Mouse (Mus musculus) right cerebral cortex, postnatal 25 days (tissue): ENCODE measurements around the gene Jak3.
"Not testable (repeated sequence)": the region's sequence is repeated elsewhere in the genome, so short reads cannot be mapped to it uniquely, and the experiment has no call there.

Experiments
- DNase-seq: peaks from one replicate; pipeline ENCODE4 v3.0.0; 2022

The Jak3 gene

DNA sequence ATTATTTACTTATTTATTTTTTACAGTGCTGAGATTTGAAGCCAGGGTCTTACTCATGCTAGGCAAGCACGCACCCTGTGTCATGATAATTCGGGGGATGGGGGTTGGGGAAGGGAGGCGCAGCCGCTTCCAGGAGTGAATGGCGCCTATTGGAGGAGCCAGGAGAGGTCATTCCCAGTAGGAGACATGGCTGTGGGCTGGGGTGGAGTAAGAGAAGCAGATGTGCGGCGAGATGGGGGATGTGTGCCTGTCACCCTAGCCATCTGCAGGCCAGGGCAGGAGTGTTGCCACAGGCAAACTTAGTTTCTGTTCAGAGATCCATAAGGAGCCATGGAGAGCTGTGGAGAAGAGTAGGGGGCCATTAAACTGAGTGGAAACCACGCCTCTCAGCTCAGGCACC, 11.5 kb downstream of the Jak3 start:
- DNase-seq = no peak

DNA sequence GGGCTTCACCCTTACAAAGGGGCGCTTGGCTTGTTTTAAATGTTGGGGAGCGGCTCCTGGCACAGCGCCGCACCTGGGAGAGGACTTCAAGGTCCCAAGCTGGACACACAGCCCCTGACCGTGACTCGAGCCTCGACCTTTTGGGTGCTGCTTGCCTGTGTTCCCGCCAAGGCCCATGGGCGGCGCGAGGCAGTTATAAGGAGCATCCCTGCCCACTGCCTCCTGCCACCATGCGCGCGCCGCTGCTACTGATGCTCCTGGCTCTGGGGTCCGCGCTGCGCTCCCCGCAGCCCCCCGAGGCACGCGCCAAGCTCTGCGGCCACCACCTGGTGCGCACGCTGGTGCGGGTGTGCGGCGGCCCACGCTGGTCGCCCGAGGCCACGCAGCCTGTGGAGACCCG, 12.9 kb downstream of the Jak3 start, which contains the start of gene Insl3:
Gene Insl3 (plus strand): TSS at position 187 of the 400 bp plus-strand sequence.
- DNase-seq = no peak

DNA sequence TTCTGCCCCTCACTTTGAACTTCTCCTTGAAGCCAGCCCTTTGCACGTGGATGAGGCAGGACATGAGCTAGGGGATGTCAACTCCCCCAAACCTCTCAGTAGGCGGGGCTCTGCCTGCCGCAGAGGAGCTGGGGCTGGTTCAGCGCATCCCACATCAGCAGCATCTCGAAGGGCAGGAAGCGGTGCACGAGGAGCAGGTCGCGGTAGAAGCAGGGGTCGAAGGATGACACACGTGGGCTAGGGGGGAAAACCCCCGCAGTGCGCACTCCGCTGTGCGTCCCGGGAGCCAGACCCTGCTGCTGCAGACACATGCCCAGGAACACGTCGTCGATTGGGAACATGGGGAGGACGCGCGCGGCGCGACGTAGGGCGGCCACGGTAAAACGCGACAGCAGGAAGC, 16.4 kb downstream of the Jak3 start:
- no peak for DNase-seq

DNA sequence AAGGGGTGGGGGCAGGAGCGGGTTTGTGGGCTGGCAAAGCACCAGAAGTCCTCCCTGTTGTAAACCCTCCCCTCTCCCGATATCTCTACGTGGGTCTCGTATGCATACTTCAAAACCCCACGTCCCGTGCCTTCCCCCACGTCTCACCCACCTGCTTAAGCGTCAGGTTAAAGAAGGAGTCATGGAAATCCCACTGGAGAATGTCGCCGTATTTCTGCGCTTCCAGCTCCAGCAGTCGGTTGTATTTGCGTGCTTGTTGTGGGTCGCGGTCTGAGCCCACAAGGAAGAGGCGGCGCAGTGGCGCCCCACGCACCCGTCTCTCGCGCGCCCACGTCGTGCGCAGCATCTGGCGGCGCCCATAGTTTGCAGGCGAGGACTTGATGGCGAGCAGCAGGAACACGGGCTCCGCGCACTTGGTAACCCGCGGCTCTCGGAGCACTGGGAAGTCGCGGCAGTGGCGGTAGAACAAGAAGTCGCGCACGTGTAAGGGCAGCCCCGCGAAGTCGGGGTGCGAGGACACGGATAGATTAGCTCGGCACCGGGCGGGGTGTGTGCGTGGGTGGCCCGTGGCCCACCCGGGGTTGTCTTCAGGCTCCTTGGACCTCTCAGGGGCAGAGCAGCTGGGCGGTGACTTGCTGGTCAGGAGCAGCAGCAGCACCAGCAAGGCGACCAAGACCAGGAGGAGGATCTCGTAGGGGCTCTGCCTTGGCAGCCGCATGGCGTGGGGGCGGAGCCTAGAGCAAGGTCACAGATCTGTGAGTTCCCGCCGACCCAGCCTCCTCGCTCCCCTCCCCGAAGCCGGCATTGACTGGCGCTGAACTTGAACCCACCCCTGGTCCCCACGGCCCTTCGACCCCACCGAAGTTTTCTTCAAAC, 17.3 kb downstream of the Jak3 start:
- no peak for DNase-seq

DNA sequence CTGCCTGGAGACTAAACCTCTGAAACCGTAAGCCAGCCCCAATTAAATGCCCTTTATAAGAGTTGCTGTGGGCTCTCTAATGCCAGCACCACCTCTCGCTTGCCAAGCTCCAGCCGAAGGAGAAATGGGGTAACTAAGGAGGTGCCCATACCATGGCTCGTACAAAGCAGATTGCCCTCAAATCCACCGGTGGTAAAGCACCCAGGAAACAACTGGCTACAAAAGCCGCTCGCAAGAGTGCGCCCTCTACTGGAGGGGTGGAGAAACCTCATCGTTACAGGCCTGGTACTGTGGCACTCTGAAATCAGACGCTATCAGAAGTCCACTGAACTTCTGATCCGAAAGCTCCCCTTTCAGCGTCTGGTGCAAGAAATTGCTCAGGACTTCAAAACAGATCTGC, 19.4 kb downstream of the Jak3 start:
- not testable (repeated sequence) for DNase-seq

DNA sequence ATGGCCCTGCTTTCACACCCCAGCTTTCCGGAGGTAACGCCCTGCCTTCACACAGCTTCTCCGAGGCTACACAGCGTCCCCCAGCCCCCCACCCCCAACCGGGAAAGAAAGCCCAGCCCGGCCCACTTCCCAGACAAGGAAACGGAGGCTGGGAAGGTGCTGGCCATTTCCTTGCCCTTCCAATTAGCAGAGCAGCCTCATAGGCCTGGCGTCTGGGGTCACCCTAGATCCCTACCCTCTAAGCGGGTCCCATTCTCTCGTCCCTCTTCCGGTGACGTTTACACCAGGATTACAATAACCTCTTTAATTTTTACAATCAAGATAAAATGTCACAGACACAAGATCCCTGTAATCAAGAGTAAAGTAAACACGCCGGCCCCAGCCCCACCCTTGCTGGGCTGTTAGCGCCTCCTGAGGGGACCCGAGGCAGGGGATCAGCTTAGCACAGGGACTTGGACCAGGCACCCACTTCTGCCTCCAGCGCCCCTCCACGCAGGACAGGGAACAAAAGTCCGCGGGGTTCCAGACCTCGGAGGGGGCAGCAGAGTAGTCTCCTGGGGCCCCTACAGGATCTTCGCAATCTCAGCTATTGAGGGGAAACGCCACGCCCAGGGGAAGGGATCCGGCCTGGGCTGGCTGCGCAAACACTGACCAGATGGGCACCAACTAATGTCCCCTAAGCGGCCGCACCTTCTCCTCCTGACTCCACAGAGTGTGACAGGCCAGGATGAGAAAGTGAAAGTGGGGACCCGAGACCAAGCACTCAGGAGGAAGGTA, 24.6 kb downstream of the Jak3 start:
- DNase-seq = no peak

DNA sequence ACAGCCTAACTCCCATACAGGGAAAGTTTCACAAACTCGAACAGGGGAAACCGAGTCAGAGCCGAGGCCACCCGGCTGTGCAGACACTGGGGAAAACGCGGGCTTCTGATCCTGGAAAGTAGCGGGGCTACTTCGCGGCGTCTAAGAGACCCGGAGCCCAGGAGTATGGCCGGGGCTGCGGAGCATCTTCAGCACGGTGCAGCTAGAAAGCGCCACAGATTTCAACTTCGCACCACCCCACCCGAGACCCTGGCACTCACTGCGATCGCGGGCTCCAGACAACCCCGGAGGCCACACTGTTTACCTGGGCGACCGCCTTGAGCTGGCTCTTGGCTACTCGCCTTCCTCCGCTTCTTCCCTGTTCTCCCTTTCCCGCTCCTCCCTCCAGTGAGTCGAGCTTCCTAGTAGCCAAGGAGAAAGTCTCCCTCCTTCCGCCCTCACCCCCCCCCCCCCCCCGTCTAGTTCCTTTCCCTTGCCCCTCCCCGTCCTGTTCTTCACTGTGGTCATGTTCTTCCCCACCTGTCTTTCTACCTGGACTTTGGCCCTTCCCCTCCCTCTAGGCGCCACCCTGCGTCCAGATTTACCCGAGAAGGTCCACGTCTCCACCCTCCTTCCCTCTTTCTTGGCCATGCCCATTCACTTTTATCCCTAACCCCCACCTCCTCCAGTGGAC, 25.5 kb downstream of the Jak3 start, which contains the start of gene B3gnt3:
Gene B3gnt3 (minus strand): TSS at position 376 of the 673 bp plus-strand sequence.
- DNase-seq = no peak

DNA sequence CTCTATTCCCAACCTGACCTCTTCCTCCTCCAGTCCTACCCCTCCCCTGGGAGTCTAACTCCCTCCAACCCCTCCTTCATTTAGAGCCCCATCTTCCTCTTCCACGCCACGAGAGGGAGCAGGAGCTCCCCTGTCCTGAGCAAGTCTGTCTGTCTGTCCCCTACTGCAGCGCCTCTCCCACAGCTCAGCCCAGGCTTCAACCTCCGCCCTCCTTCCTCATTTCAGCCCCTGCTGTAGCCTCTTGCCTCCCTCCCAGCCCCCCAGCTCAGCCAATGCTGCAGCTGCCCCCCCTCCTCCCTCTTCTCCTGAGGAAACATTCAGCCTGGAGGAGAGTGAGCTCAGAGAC, 26.0 kb downstream of the Jak3 start:
- DNase-seq = no peak

DNA sequence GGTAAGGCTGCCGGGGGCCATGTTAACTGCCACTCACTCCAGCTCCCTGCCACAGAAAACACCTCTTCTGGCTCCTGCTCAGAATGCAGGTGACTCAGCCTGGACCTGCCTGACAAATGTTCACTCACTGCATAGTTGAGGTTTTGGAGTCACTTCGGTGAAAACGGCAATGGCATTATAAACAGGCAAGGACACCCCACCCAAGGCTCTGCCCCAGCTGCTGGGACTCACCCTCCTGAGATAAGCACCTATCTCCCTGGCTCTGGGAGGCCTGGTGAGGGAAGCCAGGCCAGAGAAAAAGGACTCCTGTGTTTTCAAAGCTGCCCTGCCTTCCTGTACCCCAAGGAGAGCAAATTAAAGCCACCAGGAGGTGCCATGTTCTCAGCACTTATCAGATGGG, 26.8 kb downstream of the Jak3 start:
- no peak for DNase-seq

DNA sequence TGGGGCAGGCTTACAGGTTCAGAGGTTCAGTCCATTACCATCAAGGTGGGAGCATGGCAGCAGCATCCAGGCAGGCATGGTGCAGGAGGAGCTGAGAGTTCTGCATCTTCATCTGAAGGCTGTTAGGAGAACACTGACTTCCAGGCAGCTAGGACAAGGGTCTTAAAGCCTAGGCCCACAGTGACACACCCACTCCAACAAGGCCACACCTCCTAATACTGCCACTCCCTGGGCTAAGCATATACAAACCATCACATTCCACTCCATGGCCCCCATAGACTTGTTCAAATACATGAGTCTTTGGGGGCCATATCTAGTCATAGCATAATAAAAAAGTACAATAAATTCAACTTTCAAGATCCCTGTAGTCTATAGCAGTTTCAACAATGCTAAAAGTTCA, 27.3 kb downstream of the Jak3 start:
- not testable (repeated sequence) for DNase-seq

DNA sequence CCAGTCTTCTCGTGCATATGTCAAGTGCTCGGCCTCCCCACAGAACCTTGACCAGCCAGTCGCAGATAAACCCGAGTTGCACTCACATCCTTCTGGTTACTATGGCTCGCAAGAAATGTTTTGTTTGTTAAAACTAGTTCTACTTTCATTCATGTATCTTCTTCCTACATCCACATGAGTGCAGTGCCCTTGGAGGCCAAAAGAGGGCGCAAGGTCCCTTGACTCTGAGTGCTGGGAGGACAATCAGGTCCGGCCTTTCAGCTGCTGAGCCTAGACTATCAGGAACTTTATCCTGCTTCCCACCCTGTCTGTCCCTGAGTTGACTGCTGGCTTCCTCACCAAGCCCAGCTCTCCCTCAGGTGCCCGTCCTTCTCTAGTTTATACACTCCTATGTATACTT, 31.8 kb downstream of the Jak3 start:
- DNase-seq = peak; percentile 50

DNA sequence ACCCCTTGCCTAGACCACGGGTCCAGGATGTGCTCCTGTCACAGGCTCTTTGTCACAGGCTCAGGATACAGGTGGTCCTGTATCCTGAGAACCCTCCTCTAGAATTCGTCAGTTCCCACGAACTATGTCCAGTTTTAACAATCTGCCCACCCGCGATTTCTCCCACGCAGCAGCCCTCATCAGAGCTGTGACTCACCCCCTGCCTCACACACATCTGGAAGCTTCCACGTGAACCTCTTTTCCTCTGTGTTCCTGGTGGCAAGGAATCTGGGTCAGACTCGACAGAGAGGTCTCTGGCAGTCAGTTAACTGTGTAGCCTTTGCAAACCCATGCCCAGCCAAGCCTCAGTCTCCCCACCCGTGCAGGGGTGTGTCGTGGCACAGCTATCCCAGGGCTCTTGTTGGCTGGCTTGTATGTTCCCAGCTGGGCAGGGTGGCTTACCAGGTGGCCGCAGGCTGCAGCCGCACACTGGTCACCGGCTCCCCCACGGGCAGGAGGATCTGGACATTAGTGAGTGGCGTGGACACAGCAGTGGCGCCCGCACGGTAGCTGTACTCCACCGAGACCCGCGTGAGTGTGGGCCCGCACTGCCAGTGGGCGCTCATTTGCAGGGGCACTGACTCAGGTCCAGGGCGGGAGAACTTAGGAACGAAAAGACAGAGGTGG, 33.2 kb downstream of the Jak3 start:
- no peak for DNase-seq

DNA sequence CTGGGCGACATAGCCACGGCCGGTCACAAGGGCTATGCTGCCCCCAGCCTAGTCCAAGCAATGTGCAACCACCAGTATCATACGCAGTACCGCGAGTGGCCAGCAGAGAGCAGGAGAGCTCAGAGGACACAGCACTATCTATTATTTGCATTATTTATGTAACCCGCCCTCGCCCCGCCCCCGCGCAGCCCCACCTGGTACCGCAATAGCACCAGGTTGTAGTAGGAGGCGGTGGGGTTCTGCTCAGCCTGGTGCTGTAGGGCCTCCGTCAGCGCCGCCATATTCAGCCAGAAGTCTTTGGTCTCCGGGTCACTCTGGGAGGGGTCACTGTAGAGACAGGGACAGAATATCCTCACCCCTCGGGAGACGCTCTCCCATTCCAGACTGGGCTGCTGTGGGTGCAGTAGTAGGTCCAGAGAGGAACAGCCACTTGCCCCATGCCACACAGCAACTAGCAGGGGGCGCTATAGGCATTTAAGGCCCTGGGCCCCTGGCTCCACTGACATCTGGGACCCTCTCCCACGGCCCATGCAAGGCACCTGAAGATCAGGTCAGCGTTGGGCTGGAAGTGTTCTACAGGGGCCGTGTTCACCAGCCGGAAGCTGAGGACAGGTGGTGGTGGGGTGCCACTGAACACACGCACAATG, 33.8 kb downstream of the Jak3 start:
- peak; percentile 77 for DNase-seq

DNA sequence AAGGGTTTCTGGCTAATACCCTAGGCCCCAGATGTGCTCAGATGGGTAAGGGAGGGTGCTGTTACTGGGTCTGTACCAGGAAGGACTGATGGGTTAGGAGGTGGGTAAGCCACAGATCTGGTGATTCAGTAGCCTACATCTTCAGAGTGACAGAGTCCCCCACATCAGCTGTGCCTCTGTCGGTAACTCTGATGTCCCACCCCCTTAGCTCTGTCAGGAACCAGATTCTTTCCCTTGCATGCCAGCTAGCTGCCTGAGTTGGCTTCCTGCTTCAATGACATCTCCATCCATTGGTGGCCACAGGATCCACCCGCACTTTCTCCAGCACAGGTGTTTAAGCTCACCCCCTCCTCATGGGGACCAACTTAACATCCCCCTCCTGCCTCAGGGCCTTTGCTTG, 35.5 kb downstream of the Jak3 start:
- no peak for DNase-seq

DNA sequence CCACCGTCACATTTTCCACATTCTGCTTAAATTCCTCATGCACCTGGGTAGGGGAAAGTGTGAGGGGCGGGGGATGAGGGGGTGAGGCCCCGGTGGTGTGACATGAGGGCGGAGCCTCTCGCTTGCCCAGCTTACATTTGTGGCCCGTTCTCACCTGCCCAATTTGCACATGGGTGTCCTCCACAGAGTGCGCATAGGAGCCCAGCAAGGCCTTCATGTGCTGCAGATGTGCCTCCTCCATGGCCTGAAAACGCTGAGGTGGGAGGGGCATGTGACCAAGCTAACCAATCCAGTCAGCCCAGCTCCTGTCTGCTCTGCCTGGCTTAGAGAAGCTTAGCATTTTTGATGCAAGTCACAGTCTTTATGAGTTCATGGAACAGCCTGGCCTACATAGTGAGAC, 39.4 kb downstream of the Jak3 start:
- DNase-seq = no peak

DNA sequence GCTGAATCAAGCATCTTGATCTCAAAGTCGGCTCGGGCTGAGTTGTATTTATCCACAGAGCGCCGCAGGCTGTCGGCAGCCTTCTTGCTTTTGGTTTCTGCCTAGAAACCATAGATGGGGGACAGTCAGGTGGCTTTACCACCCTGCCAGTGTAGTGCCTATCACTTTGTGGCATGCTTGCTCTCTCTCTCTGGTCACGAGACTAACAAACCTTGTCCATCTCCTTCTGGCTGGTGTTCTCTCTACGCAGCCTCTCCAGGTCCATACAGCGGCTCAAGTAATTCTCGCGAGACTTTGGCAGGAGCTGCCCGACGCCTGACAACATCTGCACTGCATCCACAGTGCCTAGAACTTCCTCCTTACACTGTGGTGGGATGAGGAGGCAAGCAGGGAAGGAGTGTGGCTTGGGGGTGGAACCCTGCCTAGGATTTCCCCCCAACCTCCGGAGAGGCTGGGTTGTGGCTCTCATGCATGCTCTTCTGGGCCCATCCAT, 40.5 kb downstream of the Jak3 start:
- no peak for DNase-seq

DNA sequence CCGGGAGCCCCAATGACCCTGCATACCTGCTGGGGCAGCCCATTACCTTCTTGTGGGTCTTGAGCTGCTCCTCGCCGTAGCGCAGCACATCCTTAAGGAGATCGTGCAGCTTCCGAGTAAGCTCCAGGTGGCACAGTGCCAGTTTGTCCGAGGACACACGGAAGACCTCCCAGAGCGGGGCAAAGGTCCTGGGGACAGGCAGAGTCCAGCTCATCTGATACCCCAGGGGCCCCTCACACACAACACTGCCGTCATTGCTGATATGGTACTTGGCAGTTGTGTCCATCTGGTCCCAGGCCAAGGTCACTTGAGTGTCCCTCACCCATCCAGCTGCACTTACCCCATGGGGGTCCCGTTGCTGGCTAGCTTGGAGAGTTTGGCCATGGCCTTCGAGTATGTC, 41.0 kb downstream of the Jak3 start:
- no peak for DNase-seq

DNA sequence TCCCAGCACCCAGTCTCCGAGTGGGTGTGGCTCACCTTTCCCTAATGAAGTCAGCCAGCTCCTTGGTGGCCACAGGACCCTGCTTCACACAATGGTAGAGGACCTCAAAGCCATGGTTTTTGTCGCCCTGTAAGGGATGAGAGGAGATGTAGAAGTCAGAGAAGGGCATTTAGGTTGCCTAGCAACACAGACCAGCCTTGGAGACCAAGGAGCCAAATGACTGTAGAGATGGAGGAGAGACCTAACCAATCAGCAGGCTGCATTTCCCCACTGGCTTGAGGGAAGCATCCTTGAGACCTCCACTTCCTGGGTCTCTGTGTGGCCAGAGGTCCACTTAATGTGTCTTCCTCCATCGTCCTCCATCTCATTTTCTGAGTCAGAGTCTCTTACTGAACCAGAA, 42.2 kb downstream of the Jak3 start:
- DNase-seq = no peak

DNA sequence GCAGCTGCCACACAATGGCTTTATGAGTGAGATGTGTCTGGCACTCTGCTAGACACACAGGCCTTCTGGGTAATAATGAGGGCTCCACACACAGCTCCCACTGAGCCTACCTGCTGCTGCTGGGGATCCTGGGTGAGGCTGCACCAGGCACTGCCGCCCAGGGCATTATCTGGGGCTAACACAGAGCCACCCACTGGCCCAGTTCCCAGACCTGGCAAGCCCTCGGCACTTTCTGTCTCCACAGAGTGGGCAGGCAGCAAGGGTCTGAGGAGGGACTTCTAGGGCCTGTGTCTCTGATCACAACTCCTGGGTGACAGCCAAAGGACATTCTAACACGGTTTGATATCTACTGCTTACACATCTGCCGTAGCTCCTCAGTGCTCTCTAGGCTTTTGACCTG, 43.1 kb downstream of the Jak3 start:
- peak; percentile 48 for DNase-seq

DNA sequence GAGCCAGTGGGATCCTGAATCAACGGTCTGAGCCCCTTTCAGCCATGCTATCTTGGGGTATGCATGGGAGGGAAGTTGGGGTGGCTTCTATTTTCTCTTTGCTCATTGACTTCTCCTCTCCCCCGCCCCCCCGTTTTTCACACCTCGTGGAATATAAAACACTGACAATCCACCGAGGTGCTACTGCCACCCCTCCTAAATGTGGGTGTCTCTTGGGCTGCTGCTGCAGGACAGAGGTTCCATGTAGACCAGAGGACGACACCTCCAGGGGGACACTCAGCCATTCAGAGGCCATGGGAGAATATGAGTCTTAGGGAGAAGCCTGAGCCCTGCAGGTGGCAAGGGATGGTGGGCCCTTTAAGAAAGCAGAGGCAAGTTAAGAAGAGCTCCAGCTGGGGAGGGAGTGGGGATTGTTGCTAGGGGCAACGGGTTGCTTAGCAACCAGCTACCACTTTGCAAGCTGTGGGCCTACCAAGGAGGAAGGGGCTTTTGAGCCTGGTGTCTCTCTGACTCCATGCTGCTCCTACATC, 43.9 kb downstream of the Jak3 start:
- peak; percentile 80 for DNase-seq

DNA sequence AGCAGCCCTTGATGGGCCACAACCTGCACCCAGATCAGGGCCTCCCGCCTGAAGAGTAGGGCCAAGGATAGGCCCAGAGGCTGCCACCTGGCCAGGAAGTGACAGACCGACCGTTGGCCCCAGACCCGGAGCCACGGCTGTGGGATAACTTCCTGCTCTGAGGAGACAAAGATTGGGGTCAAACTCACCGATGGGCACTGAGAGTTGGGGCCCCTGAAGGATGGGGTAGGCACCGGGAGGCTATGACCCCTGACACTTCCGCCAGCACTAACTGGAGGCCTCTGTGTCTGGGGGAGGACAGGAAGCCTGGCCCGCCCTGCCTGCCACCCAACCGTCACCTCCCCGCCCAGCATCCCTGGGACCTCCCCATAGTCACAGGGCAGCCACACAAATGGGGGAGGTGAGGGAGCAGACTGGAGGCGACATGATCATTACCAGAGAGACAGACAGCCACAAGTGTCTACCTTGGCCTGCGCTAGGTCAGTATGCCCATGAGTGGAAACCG, 47.0 kb downstream of the Jak3 start:
- DNase-seq = no peak

DNA sequence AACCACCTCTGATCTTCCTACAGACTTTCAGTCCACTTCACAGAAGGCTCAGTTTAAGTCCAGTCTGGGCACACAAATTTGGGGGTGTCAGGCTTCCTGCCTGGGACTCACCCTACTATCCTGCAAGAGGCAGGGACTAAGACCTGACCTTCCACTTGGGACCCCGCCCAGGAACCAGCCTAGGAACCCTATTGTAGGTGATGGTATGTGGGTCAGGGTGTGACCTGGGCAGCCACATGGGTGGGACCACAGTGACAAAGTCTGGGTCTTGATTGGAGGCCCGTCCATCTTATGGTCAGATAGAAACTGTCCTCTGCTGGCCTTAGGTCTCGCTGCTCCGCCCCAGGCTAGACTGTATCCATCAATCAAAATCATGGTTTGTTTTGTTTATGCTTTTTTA, 48.3 kb downstream of the Jak3 start:
- no peak for DNase-seq
